ENCODE assay signal across 18 mouse cellular contexts in genomic region chr7:40906484-40906883, GRCm38 (mm10). TPM values are rescaled to one million over a fixed set of nuclear protein-coding genes. Genes with fewer than 3 reads are reported as not detected.
DNase-seq lines count a peak whose midpoint lies in the region; ATAC-seq and TF ChIP-seq lines count a peak whose summit lies in the region.
"Had no signal": no experiment of that assay in that cellular context is flagged by ENCODE, and none has a peak within 500 bp of the region (broad histone marks: within the 10 kb centered on the region; RNA-seq: fewer than 3 reads in every experiment).

No protein-coding gene starts in this region.

- H3K27me3 ChIP-seq in forebrain, embryonic 15.5 days = no peaks in the 10 kb centered on the region
- peaks cover 28% of the 10 kb centered on the region for H3K27me3 ChIP-seq in forebrain, embryonic 10.5 days (ENCODE audit: poor library complexity, severe bottlenecking)
- H3K27me3 ChIP-seq in hindbrain, postnatal 0 days (ENCODE audit: insufficient read depth, low read length) = 0 out of 2 replicates have a peak, but pooled peaks cover 6% of the 10 kb centered on the region
- 0 out of 2 replicates have a peak, but pooled peaks cover 10% of the 10 kb centered on the region for H3K27me3 ChIP-seq in hindbrain, embryonic 14.5 days (ENCODE audit: control insufficient read depth, insufficient read depth, low read length)
- H3K27me3 ChIP-seq in kidney, embryonic 14.5 days (ENCODE audit: control insufficient read depth, insufficient read depth, low read length) = peaks cover 23% of the 10 kb centered on the region

- no peak for DNase-seq in forebrain, embryonic 10.5 days (ENCODE audit: extremely low spot score, low spot score)
- peak; percentile 26 for DNase-seq in hindbrain, postnatal 0 days (ENCODE audit: low spot score)
- DNase-seq in hindbrain, embryonic 14.5 days (ENCODE audit: low spot score) = no peak
- DNase-seq in adrenal gland, postnatal 14 days = peak; percentile 50
- DNase-seq in gastrocnemius, postnatal 25 days = peak; percentile 27
- no peak for DNase-seq in embryo, embryonic 9.5 days (ENCODE audit: extremely low spot score)
- DNase-seq: cerebellum, adult 2 months; kidney, postnatal 10 days; thymus, postnatal 14 days had no signal

- 0 out of 2 replicates have a peak, but pooled peaks have one; percentile 24 for ATAC-seq in forebrain, embryonic 15.5 days (replicated peaks)
- ATAC-seq in hindbrain, postnatal 0 days = no peak; the same call in 1 of the 2 replicates
- no peak for ATAC-seq in hindbrain, embryonic 14.5 days (ENCODE audit: low FRiP score)
- ATAC-seq in kidney, embryonic 14.5 days (ENCODE audit: low FRiP score, low TSS enrichment) = no peak
- ATAC-seq: intestine, embryonic 15.5 days; lung, postnatal 0 days had no signal

- no peak for TF ChIP-seq CTCF in hindbrain, postnatal 0 days (IDR thresholded peaks at IDR 0.05; ENCODE audit: low read depth)

- no peak overlapping the region for H3K4me3 ChIP-seq in forebrain, embryonic 15.5 days
- H3K4me3 ChIP-seq in forebrain, embryonic 10.5 days = no peak overlapping the region
- no peak overlapping the region for H3K4me3 ChIP-seq in hindbrain, postnatal 0 days (ENCODE audit: low read length)
- no peak overlapping the region for H3K4me3 ChIP-seq in hindbrain, embryonic 14.5 days (replicated peaks; ENCODE audit: low read length)
- no peak overlapping the region for H3K4me3 ChIP-seq in kidney, embryonic 14.5 days (ENCODE audit: low read length)
- H3K4me3 ChIP-seq: embryonic facial prominence, embryonic 15.5 days; heart, embryonic 13.5 days; intestine, embryonic 15.5 days; limb, embryonic 12.5 days; neural tube, embryonic 15.5 days had no signal

- 45% methylated on average over 1 of the region's 1 CpGs for WGBS in forebrain, embryonic 15.5 days
- 83% methylated on average over 1 of the region's 1 CpGs for WGBS in forebrain, embryonic 10.5 days
- WGBS in hindbrain, postnatal 0 days = 41% methylated on average over 1 of the region's 1 CpGs
- 71% methylated on average over 1 of the region's 1 CpGs for WGBS in hindbrain, embryonic 14.5 days
- WGBS in kidney, embryonic 14.5 days = 64% methylated on average over 1 of the region's 1 CpGs

- 0 out of 2 replicates have a peak, but pooled peaks cover 3% of the 10 kb centered on the region for H3K36me3 ChIP-seq in forebrain, embryonic 15.5 days
- H3K36me3 ChIP-seq in forebrain, embryonic 10.5 days (replicated peaks) = peaks cover 11% of the 10 kb centered on the region; the same call in 1 of the 2 replicates
- no peaks in the 10 kb centered on the region for H3K36me3 ChIP-seq in hindbrain, postnatal 0 days (ENCODE audit: insufficient read depth, low read length)
- H3K36me3 ChIP-seq in hindbrain, embryonic 14.5 days (replicated peaks; ENCODE audit: control insufficient read depth, insufficient read depth) = peaks cover 13% of the 10 kb centered on the region
- H3K36me3 ChIP-seq in kidney, embryonic 14.5 days (ENCODE audit: control insufficient read depth, insufficient read depth, low read length) = no peaks in the 10 kb centered on the region
- H3K36me3 ChIP-seq: embryonic facial prominence, embryonic 15.5 days; heart, embryonic 13.5 days; intestine, embryonic 15.5 days; limb, embryonic 12.5 days had no signal

- H3K9ac ChIP-seq in forebrain, embryonic 15.5 days (replicated peaks) = no peak overlapping the region
- no peak overlapping the region for H3K9ac ChIP-seq in hindbrain, postnatal 0 days (replicated peaks; ENCODE audit: low read length)
- H3K9ac ChIP-seq in hindbrain, embryonic 14.5 days = no peak overlapping the region
- H3K9ac ChIP-seq in kidney, embryonic 14.5 days (ENCODE audit: low read depth, low read length) = no peak overlapping the region
- H3K9ac ChIP-seq: embryonic facial prominence, embryonic 15.5 days; heart, embryonic 13.5 days; intestine, embryonic 15.5 days; limb, embryonic 12.5 days; liver, embryonic 14.5 days; neural tube, embryonic 15.5 days had no signal

- no peak overlapping the region for H3K27ac ChIP-seq in forebrain, embryonic 15.5 days (replicated peaks)
- no peak overlapping the region for H3K27ac ChIP-seq in forebrain, embryonic 10.5 days
- H3K27ac ChIP-seq in hindbrain, postnatal 0 days = no peak overlapping the region
- H3K27ac ChIP-seq in hindbrain, embryonic 14.5 days = no peak overlapping the region
- H3K27ac ChIP-seq in kidney, embryonic 14.5 days (ENCODE audit: low read depth, low read length) = no peak overlapping the region
- H3K27ac ChIP-seq: embryonic facial prominence, embryonic 15.5 days; heart, embryonic 13.5 days; intestine, embryonic 15.5 days; limb, embryonic 12.5 days; liver, embryonic 14.5 days; neural tube, embryonic 15.5 days had no signal

- no peak overlapping the region for H3K4me2 ChIP-seq in forebrain, embryonic 15.5 days (replicated peaks)
- H3K4me2 ChIP-seq in hindbrain, postnatal 0 days (ENCODE audit: low read depth, low read length) = no peak overlapping the region
- no peak overlapping the region for H3K4me2 ChIP-seq in hindbrain, embryonic 14.5 days (replicated peaks)
- no peak overlapping the region for H3K4me2 ChIP-seq in kidney, embryonic 14.5 days (replicated peaks; ENCODE audit: low read depth, low read length)
- H3K4me2 ChIP-seq: embryonic facial prominence, embryonic 15.5 days; heart, embryonic 13.5 days; intestine, embryonic 15.5 days; limb, embryonic 12.5 days; neural tube, embryonic 15.5 days had no signal

- H3K9me3 ChIP-seq in forebrain, embryonic 15.5 days = no peaks in the 10 kb centered on the region
- no peaks in the 10 kb centered on the region for H3K9me3 ChIP-seq in forebrain, embryonic 10.5 days
- no peaks in the 10 kb centered on the region for H3K9me3 ChIP-seq in hindbrain, postnatal 0 days (ENCODE audit: low read length)
- no peaks in the 10 kb centered on the region for H3K9me3 ChIP-seq in hindbrain, embryonic 14.5 days (ENCODE audit: control insufficient read depth, low read length)
- H3K9me3 ChIP-seq in kidney, embryonic 14.5 days (ENCODE audit: control insufficient read depth, low read length) = no peaks in the 10 kb centered on the region
- H3K9me3 ChIP-seq: embryonic facial prominence, embryonic 15.5 days; heart, embryonic 13.5 days; intestine, embryonic 15.5 days; limb, embryonic 12.5 days; neural tube, embryonic 15.5 days had no signal

- H3K4me1 ChIP-seq in forebrain, embryonic 15.5 days = peaks cover 13% of the 10 kb centered on the region
- peaks cover 19% of the 10 kb centered on the region for H3K4me1 ChIP-seq in forebrain, embryonic 10.5 days
- 0 out of 2 replicates have a peak, but pooled peaks cover 7% of the 10 kb centered on the region for H3K4me1 ChIP-seq in hindbrain, postnatal 0 days (ENCODE audit: insufficient read depth, low read length)
- peaks cover 14% of the 10 kb centered on the region for H3K4me1 ChIP-seq in hindbrain, embryonic 14.5 days (replicated peaks; ENCODE audit: control insufficient read depth, insufficient read depth, low read length)
- H3K4me1 ChIP-seq in kidney, embryonic 14.5 days (ENCODE audit: control insufficient read depth, insufficient read depth, low read length) = no peaks in the 10 kb centered on the region
- H3K4me1 ChIP-seq: intestine, embryonic 15.5 days had no signal

RNA-seq across cellular contexts. Expression of gene Vstm2b, which starts 8.4 kb away (rescaled TPM):
- 18.0 and 19.1 TPM in 2 replicates for polyA plus RNA-seq in forebrain, embryonic 15.5 days (2015; fragmentation: Nextera tagmentation; extraction: Ambion mirVana)
- 2.3 and 3.0 TPM in 2 replicates for polyA plus RNA-seq in forebrain, embryonic 10.5 days (2016; fragmentation: Nextera tagmentation; extraction: Ambion mirVana)
- total RNA-seq in hindbrain, postnatal 0 days (2014; rRNA removed) = 93.3 and 102 TPM in 2 replicates
- 25.1 and 27.4 TPM in 2 replicates for polyA plus RNA-seq in hindbrain, postnatal 0 days (2015; fragmentation: Nextera tagmentation; extraction: Ambion mirVana)
- 39.1 and 41.4 TPM in 2 replicates for polyA plus RNA-seq in hindbrain, embryonic 14.5 days (2014; fragmentation: Nextera tagmentation; extraction: Ambion mirVana)
- total RNA-seq in adrenal gland, postnatal 14 days (2021) = 0.74 and 1.1 TPM in 2 replicates
- under 1 TPM in 1 of 2 experiments, not detected in 1; 0.21 TPM for total RNA-seq in gastrocnemius, postnatal 25 days (2021)
- polyA plus RNA-seq in kidney, embryonic 14.5 days (2014; fragmentation: Nextera tagmentation; extraction: Ambion mirVana) = 8.9 and 10.1 TPM in 2 replicates

Comparison
In these comparisons a context has a peak if more than half of its experiments do, and no peak if none do; other contexts are left out.
1. DNase-seq: peak in hindbrain, postnatal 0 days (single experiment), adrenal gland, postnatal 14 days (single experiment) and gastrocnemius, postnatal 25 days (single experiment); none in forebrain, embryonic 10.5 days (single experiment), hindbrain, embryonic 14.5 days (single experiment) and embryo, embryonic 9.5 days (single experiment).